Mouse (Mus musculus): Measurements from ENCODE around the gene Taf3.

- TF ChIP-seq CTCF (IDR thresholded peaks at IDR 0.05; ENCODE audit: borderline replicate concordance, insufficient read depth, low read depth, low read length) (no peak), POLR2A (IDR thresholded peaks at IDR 0.05; ENCODE audit: borderline replicate concordance, insufficient read depth, low read length) (no peak)
Observed at GRCm38 (mm10) chr2:9889651-9890183, 158.7 kb downstream of the Taf3 start, which contains the start of gene Gata3.

Data from cerebellum, adult 2 months (tissue).